Mouse (Mus musculus) Patski (cell line): ENCODE results near the gene N6amt1. TPM values are rescaled to one million over a fixed set of nuclear protein-coding genes. Genes with fewer than 3 reads are reported as not detected.

ENCODE experiments used
- ATAC-seq: fragments of 100-300 bp; one replicate; pipeline ENCODE4 v1.8.0; 2021
- CTCF ChIA-PET: fragments of 350-600 bp; sonication (Branson Sonifier 250); formaldehyde crosslinking; loops from one replicate; lab custom pipeline; 2022; ENCODE audit warnings: inconsistent platforms; lab: Charles Lee
- POLR2A ChIA-PET: fragments of 350-600 bp; sonication (Branson Sonifier 250); formaldehyde crosslinking; loops from one replicate; lab custom pipeline; 2022; ENCODE audit warnings: antibody characterized with exemption, inconsistent platforms; lab: Charles Lee
- DNase-seq: peaks from one replicate; pipeline ENCODE4 v3.0.0-alpha.2; 2011; ENCODE audit warnings: low read depth, low spot score
- H3K27me3 ChIP-seq: fragments of 371-371 bp; one replicate; pipeline ENCODE4 v1.5.1; 2021
- CTCF ChIP-seq: fragments of 100-300 bp; IDR thresholded peaks from one replicate; pipeline ENCODE4 v1.5.1; 2021
- in situ Hi-C: fragments of 300-500 bp; cut with MboI; formaldehyde crosslinking; loops from 3 replicates; pipeline ENCODE4 v1.11.1; 2018; ENCODE audit warnings: low pct_unique_long_range_greater_than_20kb, mixed read lengths
- polyA plus RNA-seq: library from polyadenylated mRNA; unstranded; gene quantifications from one replicate; pipeline ENCODE4 v1.2.3, GENCODE M21; 2021

Gene N6amt1
- polyA plus RNA-seq, 1 experiment from 2014 or later: 19.9 TPM

DNA sequence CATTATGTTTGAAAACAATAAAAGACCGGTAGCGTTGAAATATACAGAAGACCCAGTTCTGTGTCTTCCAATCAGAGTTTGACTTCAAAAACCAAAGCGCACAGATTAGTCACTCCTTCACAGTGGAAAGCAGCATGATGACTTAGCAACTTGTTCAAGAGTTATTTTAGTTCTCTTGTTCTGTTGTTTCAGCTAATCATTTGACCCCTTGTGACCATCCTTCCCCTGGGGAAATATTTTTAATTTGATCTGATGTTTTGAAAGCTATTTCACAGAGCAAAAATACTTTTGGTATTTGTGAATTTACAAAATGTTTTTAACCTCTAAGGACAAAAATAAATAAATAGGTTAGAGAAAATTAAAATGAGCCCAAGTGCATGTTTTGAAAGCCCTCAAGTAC, 19.2 kb upstream of the N6amt1 start:
- in situ Hi-C loops: no loop called here
- no peaks in the 10 kb centered on the region for H3K27me3 ChIP-seq
- ChIA-PET POLR2A (no interaction called here), CTCF (interaction anchor here (1.5 kb wide), 1 partner anchor 29 kb away, joined by 3 read pairs; no protein-coding TSS in a partner anchor)
- DNase-seq (no peak), ATAC-seq (no peak)
- TF ChIP-seq CTCF: no peak

DNA sequence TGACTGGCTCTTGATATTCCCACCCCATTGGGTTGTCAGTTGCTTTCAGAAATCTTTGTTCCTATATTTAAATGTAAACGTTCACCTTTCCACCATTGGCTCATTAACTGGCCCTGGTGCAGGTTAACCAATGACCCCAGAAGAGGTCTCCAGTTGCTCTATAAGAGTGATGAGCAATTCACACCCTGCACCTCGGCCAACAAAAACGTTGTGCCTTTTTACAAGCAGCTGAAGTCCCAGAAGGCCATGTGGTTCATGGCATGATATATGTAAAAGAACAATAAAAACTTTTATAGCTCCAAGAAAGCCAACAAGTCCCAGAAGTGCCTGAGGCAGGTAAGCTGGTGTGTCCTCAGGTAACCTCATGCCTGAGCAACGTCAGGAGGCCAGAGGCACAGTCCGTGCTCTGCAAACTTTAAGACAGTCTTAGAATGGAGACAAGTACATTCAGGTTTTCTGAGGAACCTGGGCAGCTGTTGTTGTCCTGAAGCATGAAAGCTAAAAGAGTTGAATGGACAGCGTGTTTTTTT, 12.9 kb upstream of the N6amt1 start:
- CTCF ChIA-PET: no interaction called here
- no peak for DNase-seq
- no peaks in the 10 kb centered on the region for H3K27me3 ChIP-seq
- in situ Hi-C loops: no loop called here
- POLR2A ChIA-PET: no interaction called here
- TF ChIP-seq CTCF: no peak
- ATAC-seq: no peak

DNA sequence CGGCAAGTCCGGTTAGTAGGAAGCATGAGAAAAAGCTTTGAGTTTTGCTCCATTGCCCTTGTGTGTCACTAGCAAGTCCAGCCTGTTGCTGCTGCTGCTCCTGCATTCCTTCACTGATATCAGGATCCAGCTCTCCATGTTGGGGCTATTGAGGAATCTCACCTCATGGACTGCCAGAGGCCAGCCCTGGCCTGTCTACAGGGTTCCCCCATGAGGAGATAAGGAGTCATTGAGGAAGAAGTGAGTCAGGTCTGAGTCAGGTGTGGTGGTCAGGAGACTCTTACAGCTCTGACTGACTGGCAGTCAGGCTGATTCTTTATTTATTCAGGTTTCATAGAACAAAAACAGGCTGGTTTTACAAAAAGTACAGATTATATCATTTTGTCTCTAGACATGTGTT, 5.9 kb upstream of the N6amt1 start:
- in situ Hi-C loops: no loop called here
- no peak for DNase-seq
- peak; percentile 62 for ATAC-seq
- no peak for TF ChIP-seq CTCF
- POLR2A ChIA-PET: no interaction called here
- H3K27me3 ChIP-seq: no peaks in the 10 kb centered on the region
- CTCF ChIA-PET: interaction anchor here (1.5 kb wide), 1 partner anchor 26 kb away, joined by 4 read pairs; no protein-coding TSS in a partner anchor

DNA sequence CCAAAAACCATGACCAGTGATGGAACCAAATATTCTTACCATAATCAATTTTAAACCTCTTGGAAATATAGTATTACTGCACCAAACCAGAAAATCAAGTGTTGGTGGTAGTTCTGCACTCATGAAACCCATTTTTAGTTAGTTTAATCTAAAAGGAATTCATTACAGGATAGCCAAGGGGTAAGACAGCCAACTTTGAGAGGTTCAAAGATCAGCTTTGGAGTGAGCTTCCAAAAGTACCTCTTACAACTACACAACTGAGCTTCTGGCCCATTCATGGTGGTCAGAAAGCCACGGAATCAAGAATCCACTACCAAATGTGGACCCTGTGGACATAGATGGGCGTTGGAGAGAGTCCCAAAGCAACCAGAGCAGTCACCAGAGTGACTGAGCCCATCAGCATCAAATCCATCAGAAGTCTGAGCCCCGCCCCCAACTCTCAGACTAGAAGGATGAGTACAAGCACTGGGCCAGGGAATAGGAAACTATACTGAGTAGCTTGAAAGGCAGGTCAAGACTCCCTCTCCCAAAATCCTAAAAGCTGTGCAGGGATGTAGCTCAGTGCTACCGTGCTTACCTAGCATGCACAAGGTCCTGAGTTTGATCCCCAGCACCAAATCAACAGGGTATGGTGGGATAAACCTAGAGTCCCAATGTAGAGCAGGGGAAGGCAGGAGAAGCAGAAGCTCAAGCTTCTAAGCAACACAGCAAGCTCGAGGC, 2.4 kb upstream of the N6amt1 start:
- in situ Hi-C loops: no loop called here
- H3K27me3 ChIP-seq: no peaks in the 10 kb centered on the region
- DNase-seq: no peak
- ChIA-PET POLR2A (no interaction called here), CTCF (interaction anchor here (0.9 to 1.0 kb wide), 2 partner anchors 24 to 82 kb away, joined by 3 read pairs; no protein-coding TSS in a partner anchor)
- ATAC-seq: no peak
- no peak for TF ChIP-seq CTCF

DNA sequence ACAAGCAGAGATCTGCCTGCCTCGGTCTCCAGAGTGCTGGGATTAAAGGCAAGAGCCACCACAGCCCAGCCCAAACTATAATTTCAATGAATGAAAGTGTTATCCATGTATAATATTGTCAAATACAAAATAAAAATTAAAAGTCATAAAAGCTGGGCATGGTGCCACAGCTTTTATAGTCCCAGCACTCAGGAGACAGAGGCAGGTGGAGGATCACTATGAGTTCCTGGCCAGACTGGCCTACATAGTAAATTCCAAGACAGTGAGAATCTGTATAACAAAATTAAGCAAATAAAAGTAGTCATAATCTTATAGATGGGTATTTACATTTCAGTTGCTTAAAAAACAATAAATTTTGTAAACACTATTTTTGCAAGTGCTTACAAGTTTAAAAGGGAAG, 380 bp upstream of the N6amt1 start:
- ChIA-PET CTCF (interaction anchor here (0.9 kb wide), 1 partner anchor 41 kb away, joined by 3 read pairs; no protein-coding TSS in a partner anchor), POLR2A (interaction anchor here (0.7 kb wide), 1 partner anchor 11 kb away, joined by 3 read pairs; no protein-coding TSS in a partner anchor)
- H3K27me3 ChIP-seq: no peaks in the 10 kb centered on the region
- in situ Hi-C loops: no loop called here
- DNase-seq (no peak), ATAC-seq (no peak)
- no peak for TF ChIP-seq CTCF

DNA sequence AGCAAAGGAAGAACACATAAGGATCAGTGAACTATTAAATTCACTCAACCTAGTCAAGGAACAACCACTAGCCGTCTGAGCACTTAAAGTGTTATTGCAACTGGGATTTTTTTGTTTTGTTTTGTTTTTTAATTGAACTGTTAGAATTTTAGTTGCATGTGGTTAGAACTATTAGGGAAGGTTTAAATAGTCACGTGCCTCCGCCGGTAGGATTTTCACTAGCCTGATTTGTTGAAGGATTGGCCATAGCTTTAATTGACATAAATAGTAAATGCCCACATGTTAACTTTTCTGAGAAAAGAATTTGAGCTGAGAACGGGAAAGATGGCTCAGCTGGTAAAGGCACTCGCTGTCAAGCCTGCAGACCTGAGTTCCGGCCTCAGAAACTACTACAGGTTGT, 763 bp downstream of the N6amt1 start:
- CTCF ChIA-PET: interaction anchor here (1.4 to 1.6 kb wide), 2 partner anchors 11 to 19 kb away, joined by 3 read pairs; no protein-coding TSS in a partner anchor
- in situ Hi-C loops: no loop called here
- no peak for TF ChIP-seq CTCF
- peak; percentile 38 for ATAC-seq
- no peak for DNase-seq
- no peaks in the 10 kb centered on the region for H3K27me3 ChIP-seq
- POLR2A ChIA-PET: no interaction called here

DNA sequence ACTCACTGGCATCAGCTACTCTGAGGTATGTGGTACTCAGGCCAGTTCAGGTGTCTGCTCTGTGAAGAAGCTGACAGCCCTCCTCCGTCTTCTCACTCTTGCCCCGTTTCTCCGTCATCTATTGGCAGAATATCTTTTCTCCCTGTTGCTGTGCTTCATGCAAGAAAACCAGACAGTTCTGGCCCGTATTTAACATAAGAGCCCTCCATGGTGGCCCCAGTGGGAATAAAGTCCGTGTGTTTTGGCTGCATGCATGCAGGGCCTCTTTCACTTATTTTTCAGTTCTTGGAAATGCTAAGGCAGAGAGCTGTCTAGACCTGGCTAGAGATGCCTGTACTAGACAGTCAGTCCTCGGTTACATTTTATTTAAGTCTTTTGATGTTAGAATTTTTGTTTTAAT, 6.1 kb downstream of the N6amt1 start:
- no peak for ATAC-seq
- in situ Hi-C loops: no loop called here
- CTCF ChIA-PET: no interaction called here
- no peak for DNase-seq
- H3K27me3 ChIP-seq: no peaks in the 10 kb centered on the region
- no peak for TF ChIP-seq CTCF
- POLR2A ChIA-PET: no interaction called here

DNA sequence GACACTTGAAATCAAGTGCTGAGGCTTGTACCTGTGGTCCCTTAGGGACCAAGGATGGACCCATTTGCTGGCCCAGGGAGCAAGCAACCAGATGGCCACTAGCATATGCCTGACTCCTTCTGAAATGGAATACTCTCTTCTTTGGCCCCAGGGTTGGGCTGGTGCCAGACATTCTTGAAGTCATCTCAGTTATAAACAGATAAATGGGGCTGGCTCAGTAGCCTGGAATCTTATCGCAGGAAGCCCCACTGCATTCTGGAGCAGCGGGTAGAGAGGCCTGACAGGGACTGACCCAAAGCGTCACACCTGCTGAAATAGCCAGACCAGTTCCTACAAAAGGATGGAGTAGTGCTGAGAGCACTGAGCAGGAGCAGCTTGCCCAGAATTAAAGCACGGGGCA, 10.2 kb downstream of the N6amt1 start:
- DNase-seq: no peak
- CTCF ChIA-PET: interaction anchor here (1.1 to 1.3 kb wide), 2 partner anchors 17 to 19 kb away, joined by 3 read pairs; no protein-coding TSS in a partner anchor
- in situ Hi-C loops: no loop called here
- POLR2A ChIA-PET: no interaction called here
- no peaks in the 10 kb centered on the region for H3K27me3 ChIP-seq
- no peak for TF ChIP-seq CTCF
- ATAC-seq: no peak

DNA sequence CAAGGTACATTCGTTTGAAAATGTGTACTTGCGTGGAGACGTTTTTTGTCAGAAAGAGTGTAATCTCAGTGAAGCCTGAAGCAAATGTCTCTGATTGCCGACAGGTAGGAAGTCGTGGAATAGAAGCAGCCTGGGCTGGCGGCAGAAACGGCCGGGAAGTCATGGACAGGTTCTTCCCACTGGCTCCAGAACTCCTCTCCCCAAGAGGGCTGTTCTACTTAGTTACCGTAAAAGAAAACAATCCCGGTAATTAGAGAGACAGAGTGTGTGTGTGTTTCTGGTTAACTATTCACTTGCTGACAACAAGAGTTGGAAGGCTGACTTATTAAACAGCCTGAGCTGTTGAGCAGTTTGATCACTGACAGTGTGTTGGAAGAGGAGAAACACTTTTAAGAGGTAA, 12.1 kb downstream of the N6amt1 start:
- CTCF ChIA-PET: interaction anchor here (0.6 kb wide), 1 partner anchor 11 kb away, joined by 3 read pairs; the partner anchor contains the start of gene N6amt1
- DNase-seq: no peak
- in situ Hi-C loops: no loop called here

DNA sequence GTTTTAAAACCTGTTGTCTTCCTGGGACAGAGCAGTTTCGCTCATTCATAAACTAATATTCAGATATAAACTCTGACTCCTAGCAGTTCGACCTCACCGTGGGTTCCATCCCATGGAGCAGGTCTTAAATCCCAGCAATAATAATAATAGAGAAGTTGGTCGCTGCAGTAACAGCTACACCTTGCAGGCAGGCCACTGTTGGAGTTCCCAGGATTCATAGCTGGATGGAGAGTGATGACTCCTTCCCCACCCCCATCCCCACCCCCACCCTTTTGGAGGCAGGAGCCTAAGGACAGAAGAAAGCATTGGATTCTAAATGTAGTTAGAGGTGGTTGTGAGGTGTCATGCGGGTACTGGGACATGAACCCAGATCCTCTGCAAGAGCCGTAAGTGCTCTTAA, 12.5 kb downstream of the N6amt1 start:
- H3K27me3 ChIP-seq: no peaks in the 10 kb centered on the region
- ChIA-PET POLR2A (interaction anchor here (0.8 kb wide), 1 partner anchor 16 kb away, joined by 3 read pairs; no protein-coding TSS in a partner anchor), CTCF (no interaction called here)
- ATAC-seq: peak; percentile 46
- TF ChIP-seq CTCF: no peak
- in situ Hi-C loops: no loop called here
- no peak for DNase-seq

More for the DNA sequence above, 12.1 kb downstream of the N6amt1 start:
- ATAC-seq: peak; percentile 84
- TF ChIP-seq CTCF: no peak
- POLR2A ChIA-PET: interaction anchor here (0.7 kb wide), 2 partner anchors 29 to 1575 kb away, joined by 3 read pairs; no protein-coding TSS in a partner anchor
- H3K27me3 ChIP-seq: no peaks in the 10 kb centered on the region

DNA sequence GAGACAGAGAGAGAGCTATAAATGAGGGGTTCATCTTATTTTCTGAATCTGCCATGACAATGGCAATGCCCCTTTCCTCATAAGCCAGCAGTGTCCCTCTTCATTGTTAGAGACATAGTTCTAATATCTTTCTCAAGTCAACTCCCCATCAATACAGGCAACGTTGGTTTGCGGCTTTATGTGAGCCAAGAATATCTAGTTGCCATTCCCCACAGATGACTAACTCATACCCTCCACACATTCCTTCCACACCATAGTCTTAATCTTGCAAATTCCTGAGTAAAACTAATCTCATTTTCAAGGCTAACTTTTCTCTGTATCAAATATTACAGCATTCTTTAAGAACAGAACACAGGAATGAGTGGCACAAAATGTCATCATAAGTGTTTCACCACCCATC, 29.0 kb downstream of the N6amt1 start:
- TF ChIP-seq CTCF: no peak
- no peak for DNase-seq
- peak; percentile 99 for ATAC-seq
- ChIA-PET CTCF (interaction anchor here (0.9 to 1.7 kb wide), 3 partner anchors 11 to 19 kb away, joined by 3 to 5 read pairs (median 3); no protein-coding TSS in a partner anchor), POLR2A (interaction anchor here (1.6 kb wide), 1 partner anchor 16 kb away, joined by 3 read pairs; no protein-coding TSS in a partner anchor)
- in situ Hi-C loops: no loop called here
- H3K27me3 ChIP-seq: no peaks in the 10 kb centered on the region
